Mouse (Mus musculus) midbrain, postnatal 0 days (tissue): ENCODE data around the gene Retsat. TPM values are rescaled to one million over a fixed set of nuclear protein-coding genes. Genes with fewer than 3 reads are reported as not detected.
A peak's percentile ranks its signal among the peaks of the same experiment; 100 is the strongest.

ENCODE experiments used
- ATAC-seq: fragments of 200-750 bp; cut with Nextera tagmentation; 2 replicates; pipeline ENCODE4 v1.8.0; 2017; ENCODE audit warnings: moderate number of reproducible peaks, mild to moderate bottlenecking, moderate TSS enrichment, moderate library complexity; ENCODE audit not compliant: low FRiP score
- DNase-seq: peaks from one replicate; pipeline ENCODE4 v3.0.0-alpha.2; 2015; ENCODE audit warnings: low spot score
- H3K27ac ChIP-seq: fragments of 300-500 bp; sonication (generic); 2 replicates; pipeline ENCODE4 v1.5.1; 2014; ENCODE audit warnings: low read depth, mild to moderate bottlenecking, low read length, mixed read lengths
- H3K27me3 ChIP-seq: fragments of 300-500 bp; sonication (generic); 2 replicates; pipeline ENCODE4 v1.6.1; 2014; ENCODE audit warnings: low read length, control low read depth, mixed read lengths; ENCODE audit not compliant: insufficient read depth
- H3K36me3 ChIP-seq: fragments of 300-500 bp; sonication (generic); 2 replicates; pipeline ENCODE4 v1.6.1; 2014; ENCODE audit warnings: low read length, control low read depth, mixed read lengths; ENCODE audit not compliant: insufficient read depth
- H3K4me1 ChIP-seq: fragments of 300-500 bp; sonication (generic); 2 replicates; pipeline ENCODE4 v1.6.1; 2014; ENCODE audit warnings: mild to moderate bottlenecking, control low read depth, antibody characterized with exemption, low read length, mixed read lengths; ENCODE audit not compliant: insufficient read depth
- H3K4me2 ChIP-seq: fragments of 300-500 bp; sonication (generic); 2 replicates; pipeline ENCODE4 v1.6.1; 2014; ENCODE audit warnings: low read depth, mild to moderate bottlenecking, low read length, mixed read lengths; ENCODE audit not compliant: poor library complexity, severe bottlenecking
- H3K4me3 ChIP-seq: fragments of 300-500 bp; sonication (generic); 2 replicates; pipeline ENCODE4 v1.5.1; 2014; ENCODE audit warnings: low read depth, mild to moderate bottlenecking, low read length, moderate library complexity
- H3K9ac ChIP-seq: fragments of 300-500 bp; sonication (generic); replicated peaks from 2 replicates; pipeline ENCODE4 v1.6.1; 2014; ENCODE audit warnings: mild to moderate bottlenecking, low read length, moderate library complexity, mixed read lengths; ENCODE audit not compliant: poor library complexity, severe bottlenecking
- H3K9me3 ChIP-seq: fragments of 300-500 bp; sonication (generic); 2 replicates; pipeline ENCODE4 v1.6.1; 2016; ENCODE audit warnings: low read length, control low read depth
- CTCF ChIP-seq: IDR thresholded peaks from 2 replicates; pipeline ENCODE4 v1.5.1; 2016; ENCODE audit warnings: antibody characterized with exemption, mild to moderate bottlenecking
- WGBS: fragments of 180-500 bp; shearing (Covaris S2); extraction: QIAGEN DNeasy Blood & Tissue Kit; methylation state at CpG from one replicate; pipeline ENCODE4 v1.1.7; 2014; 5-methylcytosine and 5-hydroxymethylcytosine counted together
- polyA plus RNA-seq: library from polyadenylated mRNA; unstranded; fragments of >200 nt; fragmentation: Nextera tagmentation; extraction: Ambion mirVana; gene quantifications from 2 replicates; pipeline ENCODE4 v1.2.1, GENCODE M21; 2015
- total RNA-seq: library from RNA; depleted of rRNA; stranded (reverse); fragments of >200 nt; gene quantifications from 2 replicates; pipeline ENCODE4 v1.2.3, GENCODE M21; 2014

The Retsat gene
- total and polyA plus RNA-seq, 2 experiments from 2014 or later: 4.4 to 7.5 TPM

- Histone ChIP-seq H3K4me3 (no peak overlapping the region), H3K9ac (no peak overlapping the region), H3K36me3 (no peaks in the 10 kb centered on the region), H3K27ac (no peak overlapping the region), H3K27me3 (no peaks in the 10 kb centered on the region), H3K4me2 (no peak overlapping the region), H3K9me3 (no peaks in the 10 kb centered on the region), H3K4me1 (no peaks in the 10 kb centered on the region)
- ATAC-seq (no peak), DNase-seq (no peak)
- 79% methylated on average over 7 of the region's 7 CpGs for WGBS
- TF ChIP-seq CTCF: no peak
Measured at GRCm38 (mm10) chr6:72645364-72645763, 47.1 kb downstream of the Retsat start.

GRCm38 (mm10) chr6:72647383-72647820 lies 49.1 kb downstream of the Retsat start:
- DNase-seq (peak; percentile 85), ATAC-seq (0 out of 2 replicates have a peak, but pooled peaks have one; percentile 55)
- Histone ChIP-seq H3K27ac (no peak overlapping the region), H3K4me2 (no peak overlapping the region), H3K9me3 (no peaks in the 10 kb centered on the region), H3K9ac (no peak overlapping the region), H3K4me3 (no peak overlapping the region), H3K36me3 (no peaks in the 10 kb centered on the region), H3K27me3 (no peaks in the 10 kb centered on the region), H3K4me1 (no peaks in the 10 kb centered on the region)
- WGBS: 69% methylated on average over 10 of the region's 10 CpGs
- TF ChIP-seq CTCF: peak; percentile 90

GRCm38 (mm10) chr6:72648002-72648595 lies 49.8 kb downstream of the Retsat start:
- Histone ChIP-seq H3K4me2 (no peak overlapping the region), H3K9me3 (no peaks in the 10 kb centered on the region), H3K4me3 (no peak overlapping the region), H3K4me1 (no peaks in the 10 kb centered on the region), H3K27me3 (no peaks in the 10 kb centered on the region), H3K9ac (no peak overlapping the region), H3K27ac (no peak overlapping the region), H3K36me3 (no peaks in the 10 kb centered on the region)
- no peak for ATAC-seq
- no peak for TF ChIP-seq CTCF
- WGBS: 62% methylated on average over 12 of the region's 12 CpGs
- DNase-seq: no peak

GRCm38 (mm10) chr6:72650338-72650851 lies 52.1 kb downstream of the Retsat start:
- Histone ChIP-seq H3K9me3 (no peaks in the 10 kb centered on the region), H3K4me2 (no peak overlapping the region), H3K4me1 (peaks cover 3% of the 10 kb centered on the region; the same call in 1 of the 2 replicates), H3K4me3 (no peak overlapping the region), H3K27me3 (no peaks in the 10 kb centered on the region), H3K27ac (no peak overlapping the region), H3K36me3 (no peaks in the 10 kb centered on the region), H3K9ac (no peak overlapping the region)
- 78% methylated on average over 10 of the region's 10 CpGs for WGBS
- no peak for ATAC-seq
- peak; percentile 33 for DNase-seq
- TF ChIP-seq CTCF: no peak

- 0 out of 2 replicates have a peak, but pooled peaks have one; percentile 4 for ATAC-seq
- peak; percentile 62 for DNase-seq
Measured at GRCm38 (mm10) chr6:72653419-72653818, 55.1 kb downstream of the Retsat start.

GRCm38 (mm10) chr6:72654355-72654754 lies 56.1 kb downstream of the Retsat start:
- Histone ChIP-seq H3K27ac (no peak overlapping the region), H3K36me3 (no peaks in the 10 kb centered on the region), H3K27me3 (no peaks in the 10 kb centered on the region), H3K4me3 (no peak overlapping the region), H3K4me2 (no peak overlapping the region), H3K9me3 (no peaks in the 10 kb centered on the region), H3K4me1 (peaks cover 7% of the 10 kb centered on the region; the same call in 1 of the 2 replicates), H3K9ac (no peak overlapping the region)
- no peak for TF ChIP-seq CTCF
- ATAC-seq (no peak), DNase-seq (no peak)
- WGBS: 92% methylated on average over 6 of the region's 6 CpGs

More at GRCm38 (mm10) chr6:72653419-72653818, 55.1 kb downstream of the Retsat start:
- Histone ChIP-seq H3K4me3 (no peak overlapping the region), H3K9me3 (no peaks in the 10 kb centered on the region), H3K4me1 (peaks cover 7% of the 10 kb centered on the region; the same call in 1 of the 2 replicates), H3K9ac (no peak overlapping the region), H3K27me3 (no peaks in the 10 kb centered on the region), H3K27ac (no peak overlapping the region), H3K4me2 (no peak overlapping the region), H3K36me3 (no peaks in the 10 kb centered on the region)
- WGBS: 55% methylated on average over 7 of the region's 7 CpGs
- TF ChIP-seq CTCF: no peak
